Mouse (Mus musculus): Measurements from ENCODE around the gene Nckap5.

- TF ChIP-seq CTCF (IDR thresholded peaks at IDR 0.05; ENCODE audit: control insufficient read depth, insufficient read depth, low read length) (no peak), POLR2A (IDR thresholded peaks at IDR 0.05; ENCODE audit: borderline replicate concordance, control insufficient read depth, low read depth, low read length) (no peak)
These were observed 824.9 kb downstream of the Nckap5 start for GRCm38 (mm10) chr1:126005672-126006071.
